Mouse (Mus musculus) liver, adult 2 months (tissue): ENCODE results near the gene Ino80d. TPM values are rescaled to one million over a fixed set of nuclear protein-coding genes. Genes with fewer than 3 reads are reported as not detected.
A peak's percentile ranks its signal among the peaks of the same experiment; 100 is the strongest.

Experiments
- DNase-seq: peaks from one replicate; pipeline ENCODE4 v3.0.0-alpha.2; 2011; ENCODE audit warnings: low read depth, low spot score; ENCODE audit errors: extremely low read depth
- H3K27ac ChIP-seq: fragments of 200-500 bp; replicated peaks from 2 replicates; pipeline ENCODE4 v1.5.1; 2012; ENCODE audit warnings: low read depth, mild to moderate bottlenecking, control low read depth, inconsistent platforms, low read length; ENCODE audit not compliant: insufficient read depth
- H3K27me3 ChIP-seq: fragments of 200-500 bp; 2 replicates; pipeline ENCODE4 v1.6.1; 2012; ENCODE audit warnings: mild to moderate bottlenecking, moderate library complexity, low read length, inconsistent platforms; ENCODE audit not compliant: control insufficient read depth, insufficient read depth
- H3K36me3 ChIP-seq: fragments of 200-500 bp; 2 replicates; pipeline ENCODE4 v1.6.1; 2012; ENCODE audit warnings: low read length, inconsistent platforms; ENCODE audit not compliant: control insufficient read depth, insufficient read depth
- H3K4me1 ChIP-seq: fragments of 200-500 bp; 2 replicates; pipeline ENCODE4 v1.6.1; 2011; ENCODE audit warnings: low read length; ENCODE audit not compliant: control insufficient read depth, insufficient read depth
- H3K4me3 ChIP-seq: fragments of 200-500 bp; 2 replicates; pipeline ENCODE4 v1.5.1; 2011; ENCODE audit warnings: low read depth, mild to moderate bottlenecking, control low read depth, low read length, moderate library complexity; ENCODE audit not compliant: insufficient read depth
- H3K79me2 ChIP-seq: fragments of 200-500 bp; 2 replicates; pipeline ENCODE4 v1.6.1; 2012; ENCODE audit warnings: inconsistent platforms, mild to moderate bottlenecking, low read length, moderate library complexity; ENCODE audit not compliant: control insufficient read depth, insufficient read depth
- H3K9ac ChIP-seq: fragments of 200-500 bp; 2 replicates; pipeline ENCODE4 v1.6.1; 2012; ENCODE audit warnings: low read depth, mild to moderate bottlenecking, control low read depth, inconsistent platforms, low read length
- CTCF ChIP-seq: fragments of 200-500 bp; IDR thresholded peaks from 2 replicates; pipeline ENCODE4 v1.5.1; 2011; ENCODE audit warnings: low read depth, low read length, control low read depth
- POLR2A ChIP-seq: fragments of 200-500 bp; IDR thresholded peaks from 2 replicates; pipeline ENCODE4 v1.6.1; 2011; ENCODE audit warnings: low read length, control low read depth; ENCODE audit not compliant: insufficient read depth; ENCODE audit errors: extremely low read depth
- WGBS: fragments of 180-500 bp; shearing (Covaris S2); methylation state at CpG from one replicate; pipeline ENCODE4 v1.1.7; 2018; 5-methylcytosine and 5-hydroxymethylcytosine counted together
- polyA plus RNA-seq: library from polyadenylated mRNA; depleted of rRNA; stranded (reverse); fragments of >200 nt; gene quantifications from 2 replicates; pipeline ENCODE4 v1.2.3, GENCODE M21; 2012
- total RNA-seq: library from RNA; depleted of rRNA; stranded (reverse); fragments of >200 nt; gene quantifications from 2 replicates; pipeline ENCODE4 v1.2.3, GENCODE M21; 2014

The Ino80d gene
- total and polyA plus RNA-seq, 2 experiments, result 5.2 to 5.3 TPM

DNA sequence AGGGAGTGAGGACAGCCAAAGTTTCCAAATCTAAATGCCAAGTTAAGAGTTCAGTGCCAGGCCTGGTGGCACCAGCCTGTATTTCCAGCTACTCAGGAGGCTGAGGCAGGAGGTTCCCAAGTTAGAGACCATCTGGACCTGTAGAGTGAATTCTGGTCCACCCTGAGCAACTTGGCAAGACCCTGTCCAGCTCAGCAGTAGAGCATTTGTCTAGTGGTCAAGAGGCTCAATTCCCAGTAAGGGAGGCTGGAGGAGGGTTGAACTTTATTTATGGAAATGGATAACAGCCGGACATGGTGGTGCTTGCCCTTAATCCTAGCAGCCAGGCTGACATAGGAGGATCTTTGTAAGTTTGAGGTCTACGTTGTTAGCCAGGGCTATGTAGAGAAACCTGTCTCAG lies 38.1 kb downstream of the Ino80d start:
- Histone ChIP-seq H3K36me3 (peaks cover 50% of the 10 kb centered on the region), H3K27ac (no peak overlapping the region), H3K27me3 (no peaks in the 10 kb centered on the region), H3K4me3 (no peak overlapping the region), H3K79me2 (no peaks in the 10 kb centered on the region; the same call in none of the 2 replicates), H3K4me1 (no peaks in the 10 kb centered on the region), H3K9ac (no peak overlapping the region)
- DNase-seq, result no peak
- no peak for TF ChIP-seq CTCF
- no peak for TF ChIP-seq POLR2A
- WGBS, result 92% methylated on average over 2 of the region's 2 CpGs

DNA sequence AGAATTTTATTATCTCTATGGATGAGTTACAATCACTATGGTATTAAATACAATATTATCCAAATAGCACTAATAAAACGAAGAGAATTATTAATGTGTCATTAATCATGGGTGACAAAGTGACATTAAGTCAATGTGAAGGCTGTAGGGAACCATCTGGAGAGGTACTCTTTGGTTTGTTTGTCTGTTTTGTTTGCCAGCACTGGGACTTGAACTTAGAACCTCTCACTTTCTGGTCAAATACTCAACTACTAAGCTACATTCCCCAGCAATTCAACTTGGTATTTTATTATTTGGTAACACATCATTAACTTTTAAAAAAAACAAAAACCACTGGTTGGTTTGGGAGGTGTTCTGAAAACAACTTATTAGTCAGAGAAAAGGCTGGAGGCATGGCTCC lies 43.1 kb downstream of the Ino80d start:
- no peaks in the 10 kb centered on the region; the same call in 1 of the 2 replicates for H3K79me2 ChIP-seq
- WGBS, result 97% methylated on average over 1 of the region's 1 CpGs
- H3K4me3 ChIP-seq, result no peak overlapping the region
- no peak overlapping the region for H3K27ac ChIP-seq
- H3K9ac ChIP-seq, result no peak overlapping the region
- TF ChIP-seq CTCF, result no peak
- TF ChIP-seq POLR2A, result no peak
- H3K36me3 ChIP-seq, result peaks cover 58% of the 10 kb centered on the region
- DNase-seq, result no peak
- H3K27me3 ChIP-seq, result no peaks in the 10 kb centered on the region
- H3K4me1 ChIP-seq, result no peaks in the 10 kb centered on the region

DNA sequence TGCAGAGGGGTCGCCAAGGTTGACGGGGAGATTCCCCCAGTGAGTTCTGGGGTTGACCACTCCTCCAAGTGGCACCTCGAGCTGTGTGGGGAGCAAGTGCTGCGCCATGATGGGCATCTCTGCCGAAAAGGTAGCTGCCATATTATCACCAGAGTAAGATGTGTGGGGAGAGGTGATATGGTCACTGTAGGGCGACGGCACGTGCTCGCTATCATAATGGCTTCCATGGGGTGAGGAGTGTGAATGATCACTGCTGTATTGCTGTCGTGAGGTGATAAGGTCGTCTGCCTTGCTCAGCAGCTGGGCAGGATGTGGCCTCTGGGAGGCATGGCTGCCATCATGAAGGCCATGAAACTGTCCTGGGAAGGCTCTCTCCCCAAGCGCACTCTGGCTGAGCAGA lies 56.1 kb downstream of the Ino80d start:
- no peak overlapping the region for H3K4me3 ChIP-seq
- no peak for TF ChIP-seq POLR2A
- TF ChIP-seq CTCF, result no peak
- 87% methylated on average over 12 of the region's 12 CpGs for WGBS
- H3K27ac ChIP-seq, result no peak overlapping the region
- no peaks in the 10 kb centered on the region for H3K27me3 ChIP-seq
- H3K79me2 ChIP-seq, result no peaks in the 10 kb centered on the region
- H3K36me3 ChIP-seq, result peaks cover 54% of the 10 kb centered on the region
- H3K4me1 ChIP-seq, result peaks cover 4% of the 10 kb centered on the region; the same call in 1 of the 2 replicates
- H3K9ac ChIP-seq, result no peak overlapping the region
- DNase-seq, result no peak

DNA sequence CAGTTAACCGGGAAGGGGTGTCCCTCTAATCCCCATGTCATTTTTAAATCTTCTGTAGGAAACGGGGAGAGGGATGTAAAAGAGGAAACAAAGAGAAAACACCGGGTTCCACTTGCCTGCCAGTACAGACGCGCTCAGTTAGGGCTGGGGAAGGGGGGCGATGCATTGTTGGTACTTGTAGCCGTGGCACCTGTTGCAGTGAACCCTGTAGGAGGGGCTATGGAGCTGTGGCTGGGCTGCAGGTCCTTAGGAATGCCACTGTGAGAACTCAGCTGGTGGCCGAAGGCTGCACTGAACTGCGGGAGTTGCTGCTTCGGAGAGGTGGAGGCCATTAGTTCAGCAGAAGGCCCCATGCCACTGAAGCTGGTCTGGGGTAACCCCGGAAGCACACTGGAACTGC lies 56.6 kb downstream of the Ino80d start:
- no peak for DNase-seq
- Histone ChIP-seq H3K9ac (no peak overlapping the region), H3K27ac (no peak overlapping the region), H3K79me2 (no peaks in the 10 kb centered on the region), H3K4me1 (peaks cover 4% of the 10 kb centered on the region; the same call in 1 of the 2 replicates), H3K36me3 (peaks cover 49% of the 10 kb centered on the region), H3K27me3 (no peaks in the 10 kb centered on the region), H3K4me3 (no peak overlapping the region)
- TF ChIP-seq CTCF, result no peak
- TF ChIP-seq POLR2A, result no peak
- 95% methylated on average over 11 of the region's 11 CpGs for WGBS

DNA sequence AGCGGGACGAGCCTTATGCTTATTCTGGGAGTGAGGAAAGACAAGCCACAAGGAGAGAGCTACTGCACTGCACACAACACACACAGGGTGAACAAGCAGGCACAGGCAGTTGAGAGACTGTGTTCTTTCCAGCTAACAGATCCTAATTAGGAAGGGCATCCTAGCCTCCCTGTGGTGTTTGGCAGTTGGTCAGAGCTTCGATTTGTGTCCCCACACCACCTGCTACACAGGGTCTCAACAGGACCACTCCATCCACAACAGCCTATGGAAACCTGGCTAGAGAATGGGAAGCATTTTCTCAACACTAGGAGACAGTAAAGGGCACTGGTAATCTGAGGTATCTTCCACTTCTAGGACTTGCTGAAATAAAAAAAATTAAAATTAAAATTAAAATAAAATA lies 57.1 kb downstream of the Ino80d start:
- DNase-seq, result no peak
- 94% methylated on average over 3 of the region's 3 CpGs for WGBS
- peaks cover 48% of the 10 kb centered on the region for H3K36me3 ChIP-seq
- H3K4me3 ChIP-seq, result no peak overlapping the region
- H3K27me3 ChIP-seq, result no peaks in the 10 kb centered on the region
- H3K4me1 ChIP-seq, result peaks cover 4% of the 10 kb centered on the region; the same call in 1 of the 2 replicates
- TF ChIP-seq CTCF (no peak), POLR2A (no peak)
- H3K79me2 ChIP-seq, result no peaks in the 10 kb centered on the region
- H3K9ac ChIP-seq, result no peak overlapping the region
- no peak overlapping the region for H3K27ac ChIP-seq

DNA sequence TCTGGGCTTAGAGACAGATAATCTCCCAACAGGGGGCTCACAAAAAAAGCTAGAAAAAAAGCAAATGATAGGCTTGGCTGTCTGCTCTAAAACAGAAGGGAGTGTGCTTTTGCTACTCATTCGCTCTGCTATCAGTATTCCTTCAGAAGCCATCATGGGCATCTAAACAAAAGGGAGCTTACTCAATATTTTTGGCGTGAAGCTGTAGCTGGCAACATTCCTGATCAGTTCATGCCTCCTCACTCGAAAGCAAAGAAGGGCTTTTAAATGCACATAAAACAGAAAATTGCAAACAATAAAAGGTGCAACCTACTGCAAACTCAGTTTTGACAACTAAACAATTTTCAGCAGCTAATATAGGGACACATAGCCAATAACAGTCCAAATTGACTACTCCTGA lies 59.1 kb downstream of the Ino80d start:
- Histone ChIP-seq H3K79me2 (no peaks in the 10 kb centered on the region), H3K27ac (no peak overlapping the region), H3K4me3 (no peak overlapping the region), H3K9ac (no peak overlapping the region), H3K4me1 (peaks cover 4% of the 10 kb centered on the region; the same call in 1 of the 2 replicates), H3K27me3 (no peaks in the 10 kb centered on the region), H3K36me3 (peaks cover 40% of the 10 kb centered on the region)
- TF ChIP-seq CTCF (no peak), POLR2A (no peak)
- DNase-seq, result peak; percentile 59
- WGBS, result 12% methylated on average over 3 of the region's 3 CpGs
